Mouse (Mus musculus) CH12.LX (cell line): Measurements from ENCODE around the gene Fam222b.

ENCODE experiments used
- CTCF ChIP-seq, 2 experiments: IDR thresholded peaks in 1 of 2; conservative IDR thresholded peaks in 1 of 2; 2 replicates each; pipeline ENCODE4 v1.5.1; 2011 to 2012; ENCODE audit warnings: low read depth in 2 of 2, low read length in 2 of 2, improper control_type of control experiment in 1 of 2, inconsistent platforms in 1 of 2, mild to moderate bottlenecking in 1 of 2, moderate library complexity in 1 of 2
- EP300 ChIP-seq: IDR thresholded peaks from 2 replicates; pipeline ENCODE4 v1.6.1; 2011; ENCODE audit warnings: low read length, improper control_type of control experiment
- KAT2A ChIP-seq: IDR thresholded peaks from 2 replicates; pipeline ENCODE4 v1.6.1; 2012; ENCODE audit warnings: low read length, improper control_type of control experiment, inconsistent platforms; ENCODE audit not compliant: insufficient replicate concordance
- MAFK ChIP-seq: IDR thresholded peaks from 2 replicates; pipeline ENCODE4 v1.6.1; 2011; ENCODE audit warnings: low read length, improper control_type of control experiment; ENCODE audit not compliant: insufficient replicate concordance
- MAX ChIP-seq: IDR thresholded peaks from 2 replicates; pipeline ENCODE4 v1.6.1; 2011; ENCODE audit warnings: low read length, improper control_type of control experiment
- NELFE ChIP-seq: IDR thresholded peaks from 2 replicates; pipeline ENCODE4 v1.6.1; 2011; ENCODE audit warnings: low read depth, low read length, improper control_type of control experiment
- POLR2A ChIP-seq: IDR thresholded peaks from 2 replicates; pipeline ENCODE4 v1.6.1; 2011; ENCODE audit warnings: low read depth, mild to moderate bottlenecking, improper control_type of control experiment, low read length
- TBP ChIP-seq: conservative IDR thresholded peaks from 2 replicates; pipeline ENCODE4 v1.6.1; 2011; ENCODE audit warnings: low read depth, low read length, improper control_type of control experiment
- USF2 ChIP-seq: conservative IDR thresholded peaks from 2 replicates; pipeline ENCODE4 v1.6.1; 2011; ENCODE audit warnings: low read depth, low read length, improper control_type of control experiment

GRCm38 (mm10) chr11:78114676-78115366, 20.4 kb downstream of the Fam222b start:
- no peak for TF ChIP-seq TBP
- TF ChIP-seq CTCF (conservative IDR thresholded peaks at IDR 0.05 in 1 of 2, IDR thresholded peaks at IDR 0.05 in 1 of 2; ENCODE audit: low read depth in 2 of 2, low read length in 2 of 2) = no peak
- TF ChIP-seq KAT2A = no peak
- TF ChIP-seq MAFK = no peak
- TF ChIP-seq NELFE = no peak
- no peak for TF ChIP-seq POLR2A
- no peak for TF ChIP-seq EP300
- TF ChIP-seq USF2 = no peak
- TF ChIP-seq MAX = no peak
